Mouse (Mus musculus) MEL (cell line): ENCODE data around the gene Dhx40. TPM values are rescaled to one million over a fixed set of nuclear protein-coding genes. Genes with fewer than 3 reads are reported as not detected.

Experiments
- DNase-seq: peaks from one replicate; pipeline ENCODE4 v3.0.0; 2011; ENCODE audit warnings: low read depth, low spot score
- H3K27ac ChIP-seq: 2 replicates; pipeline ENCODE4 v1.5.1; 2012; ENCODE audit warnings: low read depth, mild to moderate bottlenecking, control low read depth, low read length, moderate library complexity; ENCODE audit not compliant: control insufficient read depth
- H3K27me3 ChIP-seq, 2 experiments: fragments of 150-350 bp in 1 of 2; sonication (generic) in 1 of 2; 2 replicates each; pipeline ENCODE4 v1.6.1; 2012; ENCODE audit warnings: low read length in 2 of 2, mild to moderate bottlenecking in 2 of 2, improper control_type of control experiment in 1 of 2, moderate library complexity in 1 of 2; ENCODE audit not compliant: insufficient read depth in 2 of 2, control insufficient read depth in 1 of 2
- H3K36me3 ChIP-seq, 2 experiments: 2 replicates each; pipeline ENCODE4 v1.6.1; 2012 to 2014; ENCODE audit warnings: low read length in 2 of 2, improper control_type of control experiment in 1 of 2, inconsistent platforms in 1 of 2, mild to moderate bottlenecking in 1 of 2; ENCODE audit not compliant: insufficient read depth in 2 of 2, control insufficient read depth in 1 of 2
- H3K4me1 ChIP-seq, 2 experiments: fragments of 150-350 bp in 1 of 2; sonication (generic) in 1 of 2; 2 replicates each; pipeline ENCODE4 v1.6.1; 2012; ENCODE audit warnings: low read length in 2 of 2, improper control_type of control experiment in 1 of 2, mild to moderate bottlenecking in 1 of 2; ENCODE audit not compliant: insufficient read depth in 2 of 2, control insufficient read depth in 1 of 2
- H3K4me3 ChIP-seq, 2 experiments: fragments of 150-350 bp in 1 of 2; sonication (generic) in 1 of 2; 2 replicates each; pipeline ENCODE4 v1.5.1; 2012; ENCODE audit warnings: low read depth in 2 of 2, low read length in 2 of 2, mild to moderate bottlenecking in 2 of 2, moderate library complexity in 2 of 2, control low read depth in 1 of 2, improper control_type of control experiment in 1 of 2; ENCODE audit not compliant: control insufficient read depth in 1 of 2, insufficient read depth in 1 of 2
- H3K79me2 ChIP-seq: 2 replicates; pipeline ENCODE4 v1.6.1; 2012; ENCODE audit warnings: mild to moderate bottlenecking, low read length, moderate library complexity; ENCODE audit not compliant: control insufficient read depth, poor library complexity, insufficient read depth
- H3K9ac ChIP-seq: 2 replicates; pipeline ENCODE4 v1.6.1; 2012; ENCODE audit warnings: low read depth, mild to moderate bottlenecking, control low read depth, low read length, moderate library complexity; ENCODE audit not compliant: control insufficient read depth, poor library complexity, severe bottlenecking
- H3K9me3 ChIP-seq: fragments of 150-350 bp; sonication (generic); replicated peaks from 2 replicates; pipeline ENCODE4 v1.6.1; 2012; ENCODE audit warnings: mild to moderate bottlenecking, low read length, improper control_type of control experiment, moderate library complexity; ENCODE audit not compliant: insufficient read depth
- CHD1 ChIP-seq: IDR thresholded peaks from 2 replicates; pipeline ENCODE4 v1.6.1; 2012; ENCODE audit warnings: low read depth, mild to moderate bottlenecking, inconsistent platforms, low read length, improper control_type of control experiment
- CHD2 ChIP-seq: IDR thresholded peaks from 2 replicates; pipeline ENCODE4 v1.6.1; 2011; ENCODE audit warnings: low read length, improper control_type of control experiment
- EP300 ChIP-seq, 2 experiments: IDR thresholded peaks; 2 replicates each; pipeline ENCODE4 v1.6.1; 2011; ENCODE audit warnings: improper control_type of control experiment in 2 of 2, low read length in 2 of 2, low read depth in 1 of 2, mild to moderate bottlenecking in 1 of 2
- ETS1 ChIP-seq: IDR thresholded peaks from 2 replicates; pipeline ENCODE4 v1.6.1; 2012; ENCODE audit warnings: low read depth, mild to moderate bottlenecking, inconsistent platforms, low read length, improper control_type of control experiment, moderate library complexity
- GATA1 ChIP-seq: IDR thresholded peaks from 2 replicates; pipeline ENCODE4 v1.6.1; 2011; ENCODE audit warnings: low read depth, low read length, improper control_type of control experiment
- MAFK ChIP-seq: IDR thresholded peaks from 2 replicates; pipeline ENCODE4 v1.6.1; 2011; ENCODE audit warnings: low read depth, mild to moderate bottlenecking, low read length, improper control_type of control experiment, borderline replicate concordance
- MAX ChIP-seq: IDR thresholded peaks from 2 replicates; pipeline ENCODE4 v1.6.1; 2011; ENCODE audit warnings: low read length, improper control_type of control experiment
- MEF2A ChIP-seq: IDR thresholded peaks from 2 replicates; pipeline ENCODE4 v1.6.1; 2014; ENCODE audit warnings: low read depth, mild to moderate bottlenecking, inconsistent platforms, low read length, improper control_type of control experiment; ENCODE audit not compliant: poor library complexity, insufficient replicate concordance, severe bottlenecking; ENCODE audit errors: extremely low read depth
- MYB ChIP-seq: IDR thresholded peaks from 2 replicates; pipeline ENCODE4 v1.6.1; 2011; ENCODE audit warnings: mild to moderate bottlenecking, low read depth, low read length, improper control_type of control experiment
- MYC ChIP-seq: IDR thresholded peaks from 2 replicates; pipeline ENCODE4 v1.6.1; 2011; ENCODE audit warnings: low read depth, mild to moderate bottlenecking, low read length, improper control_type of control experiment, moderate library complexity
- NELFE ChIP-seq: IDR thresholded peaks from 2 replicates; pipeline ENCODE4 v1.6.1; 2011; ENCODE audit warnings: low read depth, low read length, improper control_type of control experiment
- NRF1 ChIP-seq: IDR thresholded peaks from 2 replicates; pipeline ENCODE4 v1.6.1; 2014; ENCODE audit warnings: low read depth, mild to moderate bottlenecking, inconsistent platforms, low read length, improper control_type of control experiment, moderate library complexity; ENCODE audit not compliant: poor library complexity, insufficient read depth, severe bottlenecking
- POLR2A ChIP-seq, 2 experiments: IDR thresholded peaks; 2 replicates each; pipeline ENCODE4 v1.6.1; 2011 to 2012; ENCODE audit warnings: low read length in 2 of 2, mild to moderate bottlenecking in 2 of 2, control low read depth in 1 of 2, improper control_type of control experiment in 1 of 2, low read depth in 1 of 2, moderate library complexity in 1 of 2; ENCODE audit not compliant: control insufficient read depth in 1 of 2, insufficient read depth in 1 of 2, poor library complexity in 1 of 2
- RAD21 ChIP-seq: IDR thresholded peaks from 2 replicates; pipeline ENCODE4 v1.6.1; 2011; ENCODE audit warnings: mild to moderate bottlenecking, low read depth, low read length, improper control_type of control experiment
- RCOR1 ChIP-seq: IDR thresholded peaks from 2 replicates; pipeline ENCODE4 v1.6.1; 2012; ENCODE audit warnings: low read depth, mild to moderate bottlenecking, inconsistent platforms, low read length, improper control_type of control experiment
- TAL1 ChIP-seq: IDR thresholded peaks from 2 replicates; pipeline ENCODE4 v1.6.1; 2012; ENCODE audit warnings: mild to moderate bottlenecking, inconsistent platforms, low read length, moderate library complexity, mixed read lengths
- UBTF ChIP-seq: IDR thresholded peaks from 2 replicates; pipeline ENCODE4 v1.6.1; 2012; ENCODE audit warnings: low read depth, mild to moderate bottlenecking, inconsistent platforms, low read length, improper control_type of control experiment, moderate library complexity, borderline replicate concordance; ENCODE audit not compliant: insufficient read depth
- ZC3H11A ChIP-seq: IDR thresholded peaks from 2 replicates; pipeline ENCODE4 v1.6.1; 2012; ENCODE audit warnings: low read depth, mild to moderate bottlenecking, inconsistent platforms, low read length, improper control_type of control experiment
- ZKSCAN1 ChIP-seq: IDR thresholded peaks from 2 replicates; pipeline ENCODE4 v1.6.1; 2012; ENCODE audit warnings: low read depth, mild to moderate bottlenecking, inconsistent platforms, low read length, improper control_type of control experiment, moderate library complexity
- ZMIZ1 ChIP-seq: IDR thresholded peaks from 2 replicates; pipeline ENCODE4 v1.6.1; 2012; ENCODE audit warnings: low read depth, mild to moderate bottlenecking, inconsistent platforms, low read length, improper control_type of control experiment, moderate library complexity
- polyA plus RNA-seq, 2 experiments: library from polyadenylated mRNA; stranded (reverse) in 1 of 2; unstranded in 1 of 2; fragments of >175 nt in 1 of 2; fragments of >200 nt in 1 of 2; gene quantifications; 2 replicates each; pipeline versions ENCODE4 v1.2.1 to v1.2.4; 2012; ENCODE audit warnings: low replicate concordance in 2 of 2, low read depth in 1 of 2; ENCODE audit not compliant: insufficient read length in 2 of 2, insufficient read depth in 1 of 2, missing spikeins in 1 of 2
- total RNA-seq: library from RNA; depleted of rRNA; stranded (reverse); fragments of 300-350 nt; gene quantifications from 2 replicates; pipeline ENCODE4 v1.2.3, GENCODE M21; 2012

Gene Dhx40
- total and polyA plus RNA-seq, 3 experiments, result 10.1 to 16.1 TPM; not detected in 1

DNA sequence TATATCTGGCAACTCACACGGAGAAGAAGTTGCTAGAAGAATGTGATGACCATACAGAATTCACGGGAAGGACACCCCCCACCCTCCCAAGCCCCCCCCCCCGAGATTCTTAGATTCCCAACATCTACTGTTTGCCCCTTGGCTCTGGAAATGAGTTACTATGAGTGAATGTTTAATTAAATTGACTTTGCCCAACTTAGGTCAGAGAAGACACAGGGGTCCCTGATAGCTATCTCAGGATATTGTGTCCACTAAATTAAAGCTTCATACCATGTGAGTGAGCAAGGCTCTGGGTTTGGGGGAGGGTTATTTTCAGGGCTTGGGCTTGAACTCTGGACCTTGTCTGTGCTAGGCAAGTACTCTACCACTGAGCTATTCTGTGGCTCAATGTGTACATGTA, 25.6 kb upstream of the Dhx40 start:
- H3K9ac ChIP-seq, result no peak overlapping the region
- no peak for DNase-seq
- 0 out of 4 replicates have a peak, but pooled peaks cover 0 to 2% of the 10 kb centered on the region in 2 experiments for H3K4me1 ChIP-seq
- no peaks in the 10 kb centered on the region for H3K79me2 ChIP-seq
- no peak overlapping the region for H3K27ac ChIP-seq
- H3K9me3 ChIP-seq, result no peaks in the 10 kb centered on the region
- TF ChIP-seq MYB (no peak), GATA1 (no peak), EP300 (IDR thresholded peaks at IDR 0.05; ENCODE audit: low read depth in 1 of 2, low read length in 2 of 2) (no peak), ZKSCAN1 (no peak), POLR2A (IDR thresholded peaks at IDR 0.05; ENCODE audit: control insufficient read depth in 1 of 2, insufficient read depth in 1 of 2, low read depth in 1 of 2, low read length in 2 of 2, poor library complexity in 1 of 2) (no peak), CHD2 (no peak), NELFE (no peak), ZC3H11A (no peak), ZMIZ1 (no peak), MAX (no peak), ETS1 (no peak), MAFK (no peak), NRF1 (no peak), MEF2A (no peak), MYC (no peak), RAD21 (no peak), TAL1 (no peak), UBTF (no peak), CHD1 (no peak)
- no peaks in the 10 kb centered on the region; a peak in 2 of 4 replicates for H3K27me3 ChIP-seq
- no peaks in the 10 kb centered on the region for H3K36me3 ChIP-seq
- no peak overlapping the region for H3K4me3 ChIP-seq

DNA sequence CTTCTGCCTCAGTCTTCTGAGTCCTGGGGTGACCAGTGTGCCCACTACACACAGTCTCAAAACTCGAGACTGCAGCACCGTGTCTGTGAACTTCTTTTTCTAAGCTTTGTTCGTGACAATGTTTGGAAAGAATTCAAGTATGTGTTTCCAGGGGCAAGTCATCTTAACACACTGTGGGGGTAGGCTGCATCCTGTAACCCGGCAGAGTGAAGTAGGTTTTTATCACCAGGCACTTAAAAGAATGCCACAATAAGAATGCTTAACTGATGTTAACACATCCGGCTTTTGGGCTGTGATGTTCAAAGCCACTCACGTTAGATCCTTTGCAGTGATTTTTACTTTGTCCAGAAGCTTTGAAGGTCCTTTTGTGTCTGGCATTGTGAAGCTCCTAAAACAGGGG, 20.9 kb upstream of the Dhx40 start:
- Histone ChIP-seq H3K4me3 (no peak overlapping the region), H3K9me3 (no peaks in the 10 kb centered on the region), H3K36me3 (no peaks in the 10 kb centered on the region; a peak in 1 of 4 replicates), H3K27ac (no peak overlapping the region), H3K27me3 (no peaks in the 10 kb centered on the region; a peak in 3 of 4 replicates), H3K79me2 (no peaks in the 10 kb centered on the region), H3K9ac (no peak overlapping the region), H3K4me1 (0 out of 4 replicates have a peak, but pooled peaks cover 0 to 7% of the 10 kb centered on the region in 2 experiments)
- TF ChIP-seq ETS1 (no peak), CHD1 (no peak), RCOR1 (0 out of 2 replicates have a peak, but pooled peaks have one; percentile 19), ZKSCAN1 (no peak)
- DNase-seq, result no peak
